Mouse (Mus musculus) heart, postnatal 25 days (tissue): Measurements from ENCODE around the gene Vmn1r130. TPM values are rescaled to one million over a fixed set of nuclear protein-coding genes. Genes with fewer than 3 reads are reported as not detected.
"Not testable (repeated sequence)": the region's sequence is repeated elsewhere in the genome, so short reads cannot be mapped to it uniquely, and the experiment has no call there.

ENCODE experiments used
- DNase-seq: peaks from one replicate; pipeline ENCODE4 v3.0.0; 2022; ENCODE audit warnings: low spot score
- intact Hi-C: fragments of 180-260 bp; cut with DNase I; formaldehyde crosslinking; loops from one replicate; pipeline ENCODE4 v1.15.1; 2025
- total RNA-seq, 2 experiments: library from RNA; stranded (reverse); gene quantifications; 2 replicates each; pipeline ENCODE4 v1.2.3; 2021

Gene Vmn1r130
- not detected for total RNA-seq

GRCm38 (mm10) chr7:21511480-21511879 is at the start of gene Vmn1r130:
Gene Vmn1r130, plus strand, starts transcription at chr7:21511780.
- DNase-seq, intact Hi-C loops: not testable (repeated sequence)

GRCm38 (mm10) chr7:21545990-21546389 is 34.4 kb downstream of the Vmn1r130 start, which contains the start of gene Vmn1r131:
Gene Vmn1r131, minus strand, starts transcription at chr7:21546090.
- intact Hi-C loops, DNase-seq: not testable (repeated sequence)

Other genes with a start within 250 kb of the Vmn1r130 start
- gene Vmn1r125, start 239.6 kb upstream of the Vmn1r130 start, total RNA-seq: not detected
- not detected for gene Vmn1r126, start 210.3 kb upstream of the Vmn1r130 start, total RNA-seq
- not detected for gene Vmn1r127, start 191.9 kb upstream of the Vmn1r130 start, total RNA-seq
- not detected for gene Vmn1r128, start 162.4 kb upstream of the Vmn1r130 start, total RNA-seq
- not detected for gene Vmn1r129, start 150.5 kb upstream of the Vmn1r130 start, total RNA-seq
- not detected for gene Gm6882, start 79.0 kb upstream of the Vmn1r130 start, total RNA-seq
- gene Vmn1r131, start 34.3 kb downstream of the Vmn1r130 start, total RNA-seq: not detected
- gene Vmn1r132, start 102.3 kb downstream of the Vmn1r130 start, total RNA-seq: not detected
- not detected for gene Gm4175, start 249.7 kb downstream of the Vmn1r130 start, total RNA-seq